Mouse (Mus musculus): ENCODE data around the gene Xlr5b. TPM values are rescaled to one million over a fixed set of nuclear protein-coding genes. Genes with fewer than 3 reads are reported as not detected.
A peak's percentile ranks its signal among the peaks of the same experiment; 100 is the strongest.
"Not testable (repeated sequence)": the region's sequence is repeated elsewhere in the genome, so short reads cannot be mapped to it uniquely, and the experiment has no call there.

Xlr5b gene
- 0.10 and 0.23 TPM in 2 replicates for polyA plus RNA-seq (2015; fragmentation: Nextera tagmentation; extraction: Ambion mirVana)

DNA sequence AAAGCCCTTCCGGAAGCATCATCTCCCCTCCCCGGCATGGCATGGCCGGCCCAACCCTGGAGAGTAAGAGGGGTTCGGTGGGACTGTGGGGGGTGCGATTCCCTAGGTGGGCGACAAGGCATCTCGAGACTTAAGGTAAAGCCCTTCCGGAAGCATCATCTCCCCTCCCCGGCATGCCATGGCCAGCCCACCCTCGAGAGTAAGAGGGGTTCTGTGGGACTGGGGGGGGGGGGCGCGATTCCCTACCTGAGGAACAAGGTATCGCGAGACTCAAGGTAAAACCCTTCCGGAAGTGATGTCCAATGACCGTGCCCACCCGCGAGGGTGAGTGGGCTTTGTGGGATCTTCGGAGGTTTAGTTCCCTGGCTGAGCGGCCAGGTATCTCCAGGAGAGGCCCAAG lies at the start of gene Xlr5b:
Xlr5b (plus strand) TSS at position 301 of the 400 bp plus-strand sequence.
- not testable (repeated sequence) for DNase-seq (ENCODE audit: low spot score)

DNA sequence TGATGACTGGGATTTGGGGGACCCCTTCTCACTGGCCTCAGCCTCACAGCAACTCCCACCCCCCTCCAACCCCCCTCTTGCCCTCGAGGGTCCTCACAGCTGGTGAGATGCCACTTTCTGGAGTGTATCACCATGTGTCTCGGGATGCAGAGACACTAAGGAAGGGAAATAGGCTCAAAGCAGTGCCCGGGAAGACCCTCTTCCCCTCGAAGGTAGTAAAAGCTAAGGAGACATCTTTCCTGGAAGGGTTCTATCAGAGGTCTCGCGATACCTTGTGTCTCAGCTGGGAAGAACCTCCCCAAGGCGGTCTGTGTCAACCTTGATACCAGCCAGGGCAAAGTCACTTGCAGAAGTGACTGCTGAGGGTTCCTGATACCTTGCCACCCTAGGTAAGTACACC lies 31.8 kb upstream of the Xlr5b start, which contains the start of gene Gm14685:
Gm14685 (plus strand) TSS at position 301 of the 400 bp plus-strand sequence.
- DNase-seq (ENCODE audit: low spot score): not testable (repeated sequence)

DNA sequence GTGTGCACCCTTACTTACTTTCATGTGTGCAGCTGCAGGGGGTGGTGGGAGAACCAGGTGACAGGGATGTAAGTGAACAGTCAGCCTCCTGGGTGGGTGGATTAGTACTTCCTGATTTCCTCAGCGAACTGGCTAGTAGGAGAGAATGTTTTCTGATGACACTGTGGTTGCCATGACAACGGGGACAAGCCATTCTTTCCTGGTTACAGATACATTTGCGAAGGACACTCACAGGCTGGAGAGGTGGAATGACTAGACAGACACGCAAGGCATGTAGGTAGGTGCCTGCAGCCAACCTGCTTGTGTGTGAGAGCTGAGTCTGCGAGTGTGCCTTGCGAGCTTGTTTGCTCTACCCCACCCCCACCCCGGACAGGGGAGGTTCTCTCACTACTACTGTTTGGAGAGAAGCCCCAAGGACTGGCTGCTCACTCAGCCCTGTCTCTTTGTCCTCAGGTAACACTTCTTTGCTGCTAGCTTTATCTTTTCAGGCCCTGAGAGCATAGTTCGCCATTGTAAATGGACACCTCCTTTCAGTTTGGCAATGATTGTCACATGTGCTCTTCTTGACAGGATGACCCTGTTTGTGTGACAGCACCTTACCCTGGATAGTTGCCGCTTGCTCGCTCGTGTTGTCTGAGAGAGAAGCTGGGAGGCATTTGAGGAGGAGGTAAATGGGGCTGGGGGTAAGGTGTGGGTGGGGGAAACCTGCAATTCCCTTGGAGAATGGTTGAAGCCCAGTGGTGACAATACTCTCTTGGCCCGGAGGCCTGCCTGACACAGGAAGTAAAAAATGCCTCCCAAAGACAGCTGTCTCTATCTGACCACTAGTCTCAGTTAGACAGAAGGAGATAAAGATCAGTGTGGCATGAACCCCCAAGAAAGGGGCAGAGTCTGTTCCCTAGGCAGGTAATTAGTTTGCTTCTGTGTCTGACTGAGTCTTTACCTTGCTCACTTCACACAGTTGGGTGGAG lies 25.5 kb upstream of the Xlr5b start:
- DNase-seq (ENCODE audit: low spot score): not testable (repeated sequence)

- not testable (repeated sequence) for DNase-seq (ENCODE audit: low spot score)
Observed at GRCm38 (mm10) chrX:73143218-73143618, 5.4 kb upstream of the Xlr5b start.

DNA sequence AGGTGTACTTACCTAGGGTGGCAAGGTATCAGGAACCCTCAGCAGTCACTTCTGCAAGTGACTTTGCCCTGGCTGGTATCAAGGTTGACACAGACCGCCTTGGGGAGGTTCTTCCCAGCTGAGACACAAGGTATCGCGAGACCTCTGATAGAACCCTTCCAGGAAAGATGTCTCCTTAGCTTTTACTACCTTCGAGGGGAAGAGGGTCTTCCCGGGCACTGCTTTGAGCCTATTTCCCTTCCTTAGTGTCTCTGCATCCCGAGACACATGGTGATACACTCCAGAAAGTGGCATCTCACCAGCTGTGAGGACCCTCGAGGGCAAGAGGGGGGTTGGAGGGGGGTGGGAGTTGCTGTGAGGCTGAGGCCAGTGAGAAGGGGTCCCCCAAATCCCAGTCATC lies 754 bp downstream of the Xlr5b start, which contains the start of gene DXBay18:
DXBay18 (minus strand) TSS at position 101 of the 400 bp plus-strand sequence.
- DNase-seq (ENCODE audit: low spot score): not testable (repeated sequence)

DNA sequence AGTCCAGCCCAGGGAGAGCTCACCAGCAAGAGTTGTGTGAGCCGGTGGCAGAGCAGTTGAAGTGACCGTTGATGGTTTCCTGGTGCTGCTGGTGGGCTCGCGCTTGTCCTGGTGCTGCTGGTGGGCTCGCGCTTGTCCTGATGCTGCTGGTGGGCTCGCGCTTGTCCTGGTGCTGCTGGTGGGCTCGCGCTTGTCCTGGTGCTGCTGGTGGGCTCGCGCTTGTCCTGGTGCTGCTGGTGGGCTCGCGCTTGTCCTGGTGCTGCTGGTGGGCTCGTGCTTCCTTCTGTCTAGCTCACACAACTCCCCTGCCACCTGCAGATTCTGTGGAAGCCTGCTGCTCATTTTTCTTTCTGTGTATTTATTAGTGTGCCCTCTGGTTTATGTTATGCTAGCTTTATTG lies 28.3 kb downstream of the Xlr5b start, which contains the start of gene Spin2d:
Spin2d (minus strand) TSS at position 101 of the 400 bp plus-strand sequence.
- DNase-seq (ENCODE audit: low spot score): not testable (repeated sequence)

GRCm38 (mm10) chrX:73191934-73192333 lies 43.3 kb downstream of the Xlr5b start, which contains the start of gene Xlr3b:
Xlr3b (plus strand) TSS chrX:73192207.
- peak; percentile 4 for DNase-seq (ENCODE audit: low spot score)

Other genes with a start within 250 kb of the Xlr5b start
- gene Cetn2, start 230.4 kb upstream of the Xlr5b start, polyA plus RNA-seq (2015; fragmentation: Nextera tagmentation; extraction: Ambion mirVana): 102 and 105 TPM in 2 replicates
- 14.1 and 14.8 TPM in 2 replicates for gene Nsdhl, start 230.2 kb upstream of the Xlr5b start, polyA plus RNA-seq (2015; fragmentation: Nextera tagmentation; extraction: Ambion mirVana)
- 0.78 and 0.96 TPM in 2 replicates for gene Zfp185, start 161.5 kb upstream of the Xlr5b start, polyA plus RNA-seq (2015; fragmentation: Nextera tagmentation; extraction: Ambion mirVana)
- gene Pnma5, start 111.7 kb upstream of the Xlr5b start, polyA plus RNA-seq (2015; fragmentation: Nextera tagmentation; extraction: Ambion mirVana): 0.09 TPM in 1 of 2 replicates, not detected in the other
- not detected in 2 replicates for gene Pnma3, start 84.0 kb upstream of the Xlr5b start, polyA plus RNA-seq (2015; fragmentation: Nextera tagmentation; extraction: Ambion mirVana)
- gene Xlr4a, start 66.3 kb upstream of the Xlr5b start, polyA plus RNA-seq (2015; fragmentation: Nextera tagmentation; extraction: Ambion mirVana): 76.9 and 77.7 TPM in 2 replicates
- gene Xlr3a, start 51.7 kb upstream of the Xlr5b start, polyA plus RNA-seq (2015; fragmentation: Nextera tagmentation; extraction: Ambion mirVana): 1.2 and 2.2 TPM in 2 replicates
- 0.18 TPM in 1 of 2 replicates, not detected in the other for gene Gm14685, start 31.7 kb upstream of the Xlr5b start, polyA plus RNA-seq (2015; fragmentation: Nextera tagmentation; extraction: Ambion mirVana)
- 0.23 and 0.29 TPM in 2 replicates for gene DXBay18, start 654 bp downstream of the Xlr5b start, polyA plus RNA-seq (2015; fragmentation: Nextera tagmentation; extraction: Ambion mirVana)
- gene Spin2d, start 28.2 kb downstream of the Xlr5b start, polyA plus RNA-seq (2015; fragmentation: Nextera tagmentation; extraction: Ambion mirVana): not detected in 2 replicates
- gene Xlr3b, start 43.4 kb downstream of the Xlr5b start, polyA plus RNA-seq (2015; fragmentation: Nextera tagmentation; extraction: Ambion mirVana): 0.44 and 4.8 TPM in 2 replicates
- gene Xlr4b, start 65.5 kb downstream of the Xlr5b start, polyA plus RNA-seq (2015; fragmentation: Nextera tagmentation; extraction: Ambion mirVana): 60.8 and 71.0 TPM in 2 replicates
- 19.1 and 20.4 TPM in 2 replicates for gene F8a, start 79.5 kb downstream of the Xlr5b start, polyA plus RNA-seq (2015; fragmentation: Nextera tagmentation; extraction: Ambion mirVana)
- gene Xlr4c, start 94.3 kb downstream of the Xlr5b start, polyA plus RNA-seq (2015; fragmentation: Nextera tagmentation; extraction: Ambion mirVana): 24.2 and 36.5 TPM in 2 replicates
- not detected in 2 replicates for gene Xlr3c, start 116.6 kb downstream of the Xlr5b start, polyA plus RNA-seq (2015; fragmentation: Nextera tagmentation; extraction: Ambion mirVana)
- gene Xlr5a, start 144.2 kb downstream of the Xlr5b start, polyA plus RNA-seq (2015; fragmentation: Nextera tagmentation; extraction: Ambion mirVana): 0.18 TPM in 1 of 2 replicates, not detected in the other
- 0.10 TPM in 1 of 2 replicates, not detected in the other for gene Xlr5c, start 144.2 kb downstream of the Xlr5b start, polyA plus RNA-seq (2015; fragmentation: Nextera tagmentation; extraction: Ambion mirVana)
- gene Gm45015, start 188.0 kb downstream of the Xlr5b start, polyA plus RNA-seq (2015; fragmentation: Nextera tagmentation; extraction: Ambion mirVana): not detected in 2 replicates
- 5.6 and 5.7 TPM in 2 replicates for gene Zfp275, start 193.8 kb downstream of the Xlr5b start, polyA plus RNA-seq (2015; fragmentation: Nextera tagmentation; extraction: Ambion mirVana)
- gene Gm18336, start 249.9 kb downstream of the Xlr5b start, polyA plus RNA-seq (2015; fragmentation: Nextera tagmentation; extraction: Ambion mirVana): not detected in 2 replicates